Comparison of ENCODE assay signal across 9 mouse cellular contexts in the genomic region with DNA sequence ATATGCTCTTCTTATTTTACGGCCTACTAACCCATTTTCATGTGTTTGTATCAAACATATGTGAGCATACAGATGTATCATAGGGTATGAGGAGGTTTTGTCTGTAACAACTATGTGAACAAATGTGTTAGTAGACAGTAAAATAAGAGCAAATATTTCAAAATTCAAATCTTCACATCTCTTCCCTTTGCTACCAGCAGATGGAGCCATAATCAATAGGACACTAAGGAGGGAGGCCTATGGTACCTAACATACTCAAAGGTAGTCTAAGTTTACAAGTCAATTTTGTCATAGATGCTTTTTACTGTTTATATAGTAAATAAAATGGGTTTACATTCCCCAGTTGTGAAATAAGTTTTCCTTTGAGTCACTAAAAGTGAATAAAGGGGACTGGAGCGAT.
DNase-seq lines count a peak whose midpoint lies in the region; ATAC-seq and TF ChIP-seq lines count a peak whose summit lies in the region.
"Had no signal": no experiment of that assay in that cellular context is flagged by ENCODE, and none has a peak within 500 bp of the region (broad histone marks: within the 10 kb centered on the region; RNA-seq: fewer than 3 reads in every experiment).

No protein-coding gene starts in this region.

- POLR2A ChIA-PET in Patski (lab: Charles Lee): no interaction called here

- CTCF ChIA-PET in Patski (lab: Charles Lee): interaction anchor here (1.0 kb wide), 1 partner anchor 10 kb away, joined by 3 read pairs; no protein-coding TSS in a partner anchor

- DNase-seq in cerebellum, postnatal 10 days: peak; percentile 47 to 68
- no peak for DNase-seq in cerebellum, postnatal 36 days
- peak; percentile 39 to 50 for DNase-seq in left cerebral cortex, postnatal 14 days (ENCODE audit: low spot score in 2 of 2)
- no peak for DNase-seq in left cerebral cortex, adult 8-10 months (ENCODE audit: low spot score in 2 of 2)
- DNase-seq in Patski (ENCODE audit: low read depth, low spot score): no peak
- DNase-seq in lung, postnatal 25 days (ENCODE audit: low spot score): peak; percentile 26
- DNase-seq in gastrocnemius, postnatal 25 days: no peak
- no peak for DNase-seq in left cerebral cortex, postnatal 4 days

- TF ChIP-seq CTCF in Patski (IDR thresholded peaks at IDR 0.05): peak; percentile 54

- in situ Hi-C loops in Patski (cut with MboI; ENCODE audit: low pct_unique_long_range_greater_than_20kb): loop anchor here (5.0 to 25.0 kb wide), 2 partner anchors 311 to 356 kb away; no protein-coding TSS in a partner anchor

- intact Hi-C loops in left cerebral cortex, postnatal 14 days (cut with DNase I): loop anchor here (10.0 kb wide), 2 partner anchors 263 to 323 kb away; a partner anchor contains a TSS
- intact Hi-C loops in left cerebral cortex, postnatal 4 days (cut with DNase I): loop anchor here (10.0 kb wide), 2 partner anchors 263 to 313 kb away; a partner anchor contains a TSS

- peaks cover 21% of the 10 kb centered on the region for H3K27me3 ChIP-seq in Patski
- H3K27me3 ChIP-seq: lung, embryonic 15.5 days had no signal

- no peak for ATAC-seq in Patski

Comparison
In these comparisons a context has a peak if more than half of its experiments do, and no peak if none do; other contexts are left out.
1. DNase-seq: peak in cerebellum, postnatal 10 days (2 of 2), left cerebral cortex, postnatal 14 days (2 of 2) and lung, postnatal 25 days (single experiment); none in cerebellum, postnatal 36 days (0 of 2), left cerebral cortex, adult 8-10 months (0 of 2), Patski (single experiment), gastrocnemius, postnatal 25 days (single experiment) and left cerebral cortex, postnatal 4 days (single experiment).